In genomic region chrX:60404668-60405044, GRCm38 (mm10) we compare ENCODE assay signal across 8 mouse cellular contexts.
DNase-seq lines count a peak whose midpoint lies in the region; ATAC-seq lines count a peak whose summit lies in the region.

No protein-coding gene starts in this region.

- H3K27me3 ChIP-seq in neural tube, embryonic 11.5 days (ENCODE audit: control insufficient read depth, insufficient read depth, low read length): no peaks in the 10 kb centered on the region
- peaks cover 9% of the 10 kb centered on the region for H3K27me3 ChIP-seq in megakaryocyte, embryonic 14.5 days (replicated peaks)

- H3K36me3 ChIP-seq in neural tube, embryonic 11.5 days (ENCODE audit: control insufficient read depth, insufficient read depth, low read length): no peaks in the 10 kb centered on the region
- H3K36me3 ChIP-seq in megakaryocyte, embryonic 14.5 days (replicated peaks; ENCODE audit: low read length): no peaks in the 10 kb centered on the region

- H3K9ac ChIP-seq in neural tube, embryonic 11.5 days (ENCODE audit: low read length): peak overlapping the region; percentile 91

- H3K4me2 ChIP-seq in neural tube, embryonic 11.5 days (ENCODE audit: low read depth): no peak overlapping the region

- H3K9me3 ChIP-seq in neural tube, embryonic 11.5 days (ENCODE audit: control insufficient read depth, low read length): no peaks in the 10 kb centered on the region
- peaks cover 11% of the 10 kb centered on the region; the same call in 1 of the 2 replicates for H3K9me3 ChIP-seq in megakaryocyte, embryonic 14.5 days

- ATAC-seq in neural tube, embryonic 11.5 days (ENCODE audit: insufficient read depth, low FRiP score, low TSS enrichment): peak; percentile 95

- intact Hi-C loops in gastrocnemius, postnatal 14 days (cut with DNase I; ENCODE audit: low total_unique reads): loop anchor here (10.0 kb wide), 1 partner anchor 390 kb away; no protein-coding TSS in a partner anchor

- peak; percentile 86 for DNase-seq in neural tube, embryonic 11.5 days (ENCODE audit: low spot score)
- no peak for DNase-seq in neural tube, embryonic 10.5 days (ENCODE audit: extremely low spot score, low spot score)
- DNase-seq in embryo, embryonic 11 days: peak; percentile 90
- peak; percentile 86 for DNase-seq in gastrocnemius, postnatal 14 days
- DNase-seq in induced T-regulatory cell, adult 2 months (ENCODE audit: low read depth): peak; percentile 91
- peak; percentile 60 to 79 for DNase-seq in left cerebral cortex, adult 8-10 months (ENCODE audit: low spot score in 2 of 2)
- peak; percentile 83 to 84 for DNase-seq in right cerebral cortex, postnatal 36 days (ENCODE audit: low spot score in 2 of 2)

- H3K4me3 ChIP-seq in neural tube, embryonic 11.5 days (ENCODE audit: low read depth, low read length): peak overlapping the region; percentile 63
- H3K4me3 ChIP-seq in megakaryocyte, embryonic 14.5 days (replicated peaks): peak overlapping the region; percentile 94

- H3K27ac ChIP-seq in neural tube, embryonic 11.5 days (ENCODE audit: low read depth, low read length): peak overlapping the region; percentile 93

- no peaks in the 10 kb centered on the region; the same call in 1 of the 2 replicates for H3K4me1 ChIP-seq in neural tube, embryonic 11.5 days (ENCODE audit: control insufficient read depth, insufficient read depth, low read length)
- 0 out of 2 replicates have a peak, but pooled peaks cover 6% of the 10 kb centered on the region for H3K4me1 ChIP-seq in megakaryocyte, embryonic 14.5 days

- 16% methylated on average over 17 of the region's 17 CpGs for WGBS in neural tube, embryonic 11.5 days
